Mouse (Mus musculus): ENCODE results near the gene Lmx1b.
A peak's percentile ranks its signal among the peaks of the same experiment; 100 is the strongest.

Lmx1b gene

GRCm38 (mm10) chr2:33583317-33583716 lies 57.0 kb downstream of the Lmx1b start:
- DNase-seq (ENCODE audit: low read depth in 2 of 2, low spot score in 2 of 2): no peak

- DNase-seq (ENCODE audit: low read depth in 2 of 2, low spot score in 2 of 2): no peak
Observed at GRCm38 (mm10) chr2:33582457-33583060, 57.8 kb downstream of the Lmx1b start.

GRCm38 (mm10) chr2:33581866-33582265 lies 58.4 kb downstream of the Lmx1b start:
- DNase-seq (ENCODE audit: low read depth in 2 of 2, low spot score in 2 of 2): no peak

- no peak for DNase-seq (ENCODE audit: low read depth in 2 of 2, low spot score in 2 of 2)
Observed at GRCm38 (mm10) chr2:33581449-33581777, 58.9 kb downstream of the Lmx1b start.

GRCm38 (mm10) chr2:33580697-33581448 lies 59.4 kb downstream of the Lmx1b start:
- DNase-seq (ENCODE audit: low read depth in 2 of 2, low spot score in 2 of 2): no peak

GRCm38 (mm10) chr2:33575406-33575805 lies 64.9 kb downstream of the Lmx1b start:
- no peak for DNase-seq (ENCODE audit: low read depth in 2 of 2, low spot score in 2 of 2)

GRCm38 (mm10) chr2:33573075-33573474 lies 67.2 kb downstream of the Lmx1b start:
- no peak for DNase-seq (ENCODE audit: low read depth in 2 of 2, low spot score in 2 of 2)

- DNase-seq (ENCODE audit: low read depth in 2 of 2, low spot score in 2 of 2): no peak
Observed at GRCm38 (mm10) chr2:33571219-33571824, 69.0 kb downstream of the Lmx1b start.

GRCm38 (mm10) chr2:33569698-33570097 lies 70.6 kb downstream of the Lmx1b start:
- no peak for DNase-seq (ENCODE audit: low read depth in 2 of 2, low spot score in 2 of 2)

GRCm38 (mm10) chr2:33569240-33569639 lies 71.1 kb downstream of the Lmx1b start:
- peak in 1 of 2 experiments; percentile 7 for DNase-seq (ENCODE audit: low read depth in 2 of 2, low spot score in 2 of 2)

GRCm38 (mm10) chr2:33565886-33566285 lies 74.4 kb downstream of the Lmx1b start:
- DNase-seq (ENCODE audit: low read depth in 2 of 2, low spot score in 2 of 2): no peak

- DNase-seq (ENCODE audit: low read depth in 2 of 2, low spot score in 2 of 2): no peak
Observed at GRCm38 (mm10) chr2:33564748-33565147, 75.6 kb downstream of the Lmx1b start.

- peak in 1 of 2 experiments; percentile 45 for DNase-seq (ENCODE audit: low read depth in 2 of 2, low spot score in 2 of 2)
Observed at GRCm38 (mm10) chr2:33559752-33560151, 80.6 kb downstream of the Lmx1b start.

GRCm38 (mm10) chr2:33559334-33559733 lies 81.0 kb downstream of the Lmx1b start:
- no peak for DNase-seq (ENCODE audit: low read depth in 2 of 2, low spot score in 2 of 2)

- DNase-seq (ENCODE audit: low read depth in 2 of 2, low spot score in 2 of 2): peak; percentile 25 to 59
Observed at GRCm38 (mm10) chr2:33558233-33558632, 82.1 kb downstream of the Lmx1b start.

GRCm38 (mm10) chr2:33555573-33555972 lies 84.7 kb downstream of the Lmx1b start:
- DNase-seq (ENCODE audit: low read depth in 2 of 2, low spot score in 2 of 2): no peak

GRCm38 (mm10) chr2:33552672-33553071 lies 87.6 kb downstream of the Lmx1b start:
- DNase-seq (ENCODE audit: low read depth in 2 of 2, low spot score in 2 of 2): no peak

GRCm38 (mm10) chr2:33547595-33547994 lies 92.7 kb downstream of the Lmx1b start:
- DNase-seq (ENCODE audit: low read depth in 2 of 2, low spot score in 2 of 2): no peak

- DNase-seq (ENCODE audit: low read depth in 2 of 2, low spot score in 2 of 2): no peak
Observed at GRCm38 (mm10) chr2:33546879-33547278, 93.4 kb downstream of the Lmx1b start.

- DNase-seq (ENCODE audit: low read depth in 2 of 2, low spot score in 2 of 2): no peak
Observed at GRCm38 (mm10) chr2:33546051-33546450, 94.3 kb downstream of the Lmx1b start.

GRCm38 (mm10) chr2:33544781-33545566 lies 95.3 kb downstream of the Lmx1b start:
- DNase-seq (ENCODE audit: low read depth in 2 of 2, low spot score in 2 of 2): no peak

Data from CD8-positive naive resting alpha-beta T cell, adult 2 months (primary cell).